Mouse (Mus musculus): Measurements from ENCODE around the gene Ube2g1. TPM values are rescaled to one million over a fixed set of nuclear protein-coding genes. Genes with fewer than 3 reads are reported as not detected.

Ube2g1 gene
- polyA plus RNA-seq (2015; fragmentation: Nextera tagmentation; extraction: Ambion mirVana): 27.1 and 27.3 TPM in 2 replicates

GRCm38 (mm10) chr11:72606694-72607407 is at the start of gene Ube2g1:
Gene Ube2g1 (plus strand): TSS chr11:72607283.

GRCm38 (mm10) chr11:72689551-72690510 is 82.7 kb downstream of the Ube2g1 start, which contains the start of gene Ankfy1:
Gene Ankfy1 (plus strand): TSS chr11:72690006.

Other genes starting within 250 kb of the Ube2g1 start
- gene Tekt1, start 244.8 kb upstream of the Ube2g1 start, polyA plus RNA-seq (2015; fragmentation: Nextera tagmentation; extraction: Ambion mirVana): not detected in 2 replicates
- gene Smtnl2, start 195.6 kb upstream of the Ube2g1 start, polyA plus RNA-seq (2015; fragmentation: Nextera tagmentation; extraction: Ambion mirVana): 12.4 and 13.3 TPM in 2 replicates
- gene Ggt6, start 171.8 kb upstream of the Ube2g1 start, polyA plus RNA-seq (2015; fragmentation: Nextera tagmentation; extraction: Ambion mirVana): not detected in 2 replicates
- 91.7 and 94.0 TPM in 2 replicates for gene Mybbp1a, start 165.9 kb upstream of the Ube2g1 start, polyA plus RNA-seq (2015; fragmentation: Nextera tagmentation; extraction: Ambion mirVana)
- 4.8 and 5.4 TPM in 2 replicates for gene Spns2, start 117.4 kb upstream of the Ube2g1 start, polyA plus RNA-seq (2015; fragmentation: Nextera tagmentation; extraction: Ambion mirVana)
- gene Spns3, start 56.8 kb upstream of the Ube2g1 start, polyA plus RNA-seq (2015; fragmentation: Nextera tagmentation; extraction: Ambion mirVana): 2.8 and 4.6 TPM in 2 replicates
- gene Ankfy1, start 82.7 kb downstream of the Ube2g1 start, polyA plus RNA-seq (2015; fragmentation: Nextera tagmentation; extraction: Ambion mirVana): 10.7 and 12.5 TPM in 2 replicates
- 5.5 and 5.9 TPM in 2 replicates for gene Cyb5d2, start 188.9 kb downstream of the Ube2g1 start, polyA plus RNA-seq (2015; fragmentation: Nextera tagmentation; extraction: Ambion mirVana)
- 8.4 and 10.3 TPM in 2 replicates for gene Zzef1, start 188.9 kb downstream of the Ube2g1 start, polyA plus RNA-seq (2015; fragmentation: Nextera tagmentation; extraction: Ambion mirVana)

Data from spleen, postnatal 0 days (tissue).